Mouse (Mus musculus) ES-Bruce4 (cell line): ENCODE measurements around the gene Patj. TPM values are rescaled to one million over a fixed set of nuclear protein-coding genes. Genes with fewer than 3 reads are reported as not detected.

Source experiments
- H3K27ac ChIP-seq: 2 replicates; pipeline ENCODE4 v1.5.1; 2012; ENCODE audit warnings: low read length, inconsistent platforms; ENCODE audit not compliant: insufficient read depth
- H3K27me3 ChIP-seq: 2 replicates; pipeline ENCODE4 v1.6.1; 2012; ENCODE audit warnings: mild to moderate bottlenecking, low read length, inconsistent platforms; ENCODE audit not compliant: control insufficient read depth, poor library complexity, insufficient read depth, severe bottlenecking
- H3K36me3 ChIP-seq: 2 replicates; pipeline ENCODE4 v1.6.1; 2012; ENCODE audit warnings: inconsistent platforms, mild to moderate bottlenecking, low read length, moderate library complexity; ENCODE audit not compliant: control insufficient read depth, poor library complexity, insufficient read depth, severe bottlenecking
- H3K4me1 ChIP-seq: one replicate; pipeline ENCODE4 v1.8.1; 2011; ENCODE audit warnings: low read length; ENCODE audit not compliant: control insufficient read depth, insufficient read depth
- H3K4me3 ChIP-seq: 2 replicates; pipeline ENCODE4 v1.5.1; 2011; ENCODE audit warnings: low read depth, mild to moderate bottlenecking, low read length
- H3K9ac ChIP-seq: 2 replicates; pipeline ENCODE4 v1.6.1; 2012; ENCODE audit warnings: low read depth, mild to moderate bottlenecking, inconsistent platforms; ENCODE audit not compliant: poor library complexity, severe bottlenecking
- H3K9me3 ChIP-seq: replicated peaks from 2 replicates; pipeline ENCODE4 v1.6.1; 2012; ENCODE audit warnings: mild to moderate bottlenecking, low read length, inconsistent platforms; ENCODE audit not compliant: control insufficient read depth, poor library complexity, insufficient read depth, severe bottlenecking
- CTCF ChIP-seq: IDR thresholded peaks from one replicate; pipeline ENCODE4 v1.8.1; 2011; ENCODE audit warnings: low read depth, low read length
- EP300 ChIP-seq: IDR thresholded peaks from 2 replicates; pipeline ENCODE4 v1.6.1; 2011; ENCODE audit warnings: low read depth, low read length; ENCODE audit not compliant: insufficient read depth
- POLR2A ChIP-seq: IDR thresholded peaks from one replicate; pipeline ENCODE4 v1.8.1; 2011; ENCODE audit warnings: low read length; ENCODE audit not compliant: insufficient read depth
- polyA plus RNA-seq: library from polyadenylated mRNA; stranded (reverse); fragments of >200 nt; gene quantifications from 2 replicates; pipeline ENCODE4 v1.2.4, GENCODE M21; 2011; ENCODE audit warnings: low read depth; ENCODE audit not compliant: missing spikeins, insufficient read depth, insufficient read length

The Patj gene
- polyA plus RNA-seq, 1 experiment, result 62.7 TPM

- no peak overlapping the region for H3K27ac ChIP-seq
- H3K9ac ChIP-seq, result no peak overlapping the region
- no peaks in the 10 kb centered on the region for H3K27me3 ChIP-seq
- TF ChIP-seq POLR2A (no peak), EP300 (no peak), CTCF (no peak)
- H3K9me3 ChIP-seq, result no peaks in the 10 kb centered on the region
- no peaks in the 10 kb centered on the region for H3K36me3 ChIP-seq
- no peaks in the 10 kb centered on the region for H3K4me1 ChIP-seq
- no peak overlapping the region for H3K4me3 ChIP-seq
Measured at GRCm38 (mm10) chr4:98653650-98654049, 258.1 kb downstream of the Patj start.

- Histone ChIP-seq H3K27ac (no peak overlapping the region), H3K9ac (no peak overlapping the region), H3K4me3 (no peak overlapping the region), H3K27me3 (no peaks in the 10 kb centered on the region), H3K4me1 (no peaks in the 10 kb centered on the region), H3K36me3 (no peaks in the 10 kb centered on the region), H3K9me3 (no peaks in the 10 kb centered on the region)
- TF ChIP-seq CTCF (no peak), EP300 (no peak), POLR2A (no peak)
Measured at GRCm38 (mm10) chr4:98654419-98654821, 258.8 kb downstream of the Patj start.

- Histone ChIP-seq H3K27ac (no peak overlapping the region), H3K4me1 (no peaks in the 10 kb centered on the region), H3K9ac (no peak overlapping the region), H3K27me3 (no peaks in the 10 kb centered on the region), H3K4me3 (no peak overlapping the region), H3K36me3 (no peaks in the 10 kb centered on the region), H3K9me3 (no peaks in the 10 kb centered on the region)
- no peak for TF ChIP-seq EP300
- no peak for TF ChIP-seq CTCF
- no peak for TF ChIP-seq POLR2A
Measured at GRCm38 (mm10) chr4:98656759-98657158, 261.2 kb downstream of the Patj start.

- H3K4me1 ChIP-seq, result no peaks in the 10 kb centered on the region
- peaks cover 6% of the 10 kb centered on the region; the same call in 1 of the 2 replicates for H3K9me3 ChIP-seq
- H3K9ac ChIP-seq, result no peak overlapping the region
- no peaks in the 10 kb centered on the region for H3K36me3 ChIP-seq
- TF ChIP-seq POLR2A (no peak), EP300 (no peak), CTCF (no peak)
- no peak overlapping the region for H3K27ac ChIP-seq
- no peaks in the 10 kb centered on the region for H3K27me3 ChIP-seq
- no peak overlapping the region for H3K4me3 ChIP-seq
Measured at GRCm38 (mm10) chr4:98659032-98659431, 263.4 kb downstream of the Patj start.

GRCm38 (mm10) chr4:98660534-98660933 lies 264.9 kb downstream of the Patj start:
- H3K9me3 ChIP-seq, result peaks cover 6% of the 10 kb centered on the region; the same call in 1 of the 2 replicates
- H3K4me3 ChIP-seq, result no peak overlapping the region
- no peaks in the 10 kb centered on the region for H3K4me1 ChIP-seq

GRCm38 (mm10) chr4:98665884-98666283 lies 270.3 kb downstream of the Patj start:
- no peak overlapping the region for H3K27ac ChIP-seq
- H3K27me3 ChIP-seq, result no peaks in the 10 kb centered on the region
- TF ChIP-seq CTCF (no peak), POLR2A (no peak), EP300 (no peak)
- H3K9ac ChIP-seq, result no peak overlapping the region
- H3K4me1 ChIP-seq, result no peaks in the 10 kb centered on the region
- no peaks in the 10 kb centered on the region for H3K36me3 ChIP-seq
- H3K9me3 ChIP-seq, result peaks cover 6% of the 10 kb centered on the region; the same call in 1 of the 2 replicates
- no peak overlapping the region for H3K4me3 ChIP-seq

More at GRCm38 (mm10) chr4:98660534-98660933, 264.9 kb downstream of the Patj start:
- Histone ChIP-seq H3K9ac (no peak overlapping the region), H3K27me3 (no peaks in the 10 kb centered on the region), H3K27ac (no peak overlapping the region), H3K36me3 (no peaks in the 10 kb centered on the region)
- TF ChIP-seq EP300, result no peak
- TF ChIP-seq POLR2A, result no peak
- TF ChIP-seq CTCF, result no peak

GRCm38 (mm10) chr4:98666451-98666850 lies 270.9 kb downstream of the Patj start:
- no peak overlapping the region for H3K27ac ChIP-seq
- H3K9ac ChIP-seq, result no peak overlapping the region
- no peaks in the 10 kb centered on the region for H3K27me3 ChIP-seq
- no peaks in the 10 kb centered on the region for H3K4me1 ChIP-seq
- TF ChIP-seq CTCF, result no peak
- TF ChIP-seq EP300, result no peak
- no peak for TF ChIP-seq POLR2A
- no peak overlapping the region for H3K4me3 ChIP-seq
- no peaks in the 10 kb centered on the region for H3K36me3 ChIP-seq
- peaks cover 6% of the 10 kb centered on the region; the same call in 1 of the 2 replicates for H3K9me3 ChIP-seq
